Mouse (Mus musculus): Measurements from ENCODE around the gene Hs6st2. TPM values are rescaled to one million over a fixed set of nuclear protein-coding genes. Genes with fewer than 3 reads are reported as not detected.

Hs6st2 gene
- polyA plus RNA-seq, 1 experiment from 2014 or later = 26.8 TPM

GRCm38 (mm10) chrX:51343595-51343994 lies 338.1 kb downstream of the Hs6st2 start:
- H3K4me3 ChIP-seq (ENCODE audit: low read depth, low read length) = no peak overlapping the region
- H3K9ac ChIP-seq (ENCODE audit: low read depth, low read length) = no peak overlapping the region
- H3K27me3 ChIP-seq (replicated peaks; ENCODE audit: control insufficient read depth, insufficient read depth, low read length) = no peaks in the 10 kb centered on the region; the same call in 1 of the 2 replicates
- no peak for ATAC-seq (ENCODE audit: low read depth)
- H3K4me2 ChIP-seq (ENCODE audit: low read depth, low read length) = no peak overlapping the region
- 65% methylated on average over 3 of the region's 3 CpGs for WGBS
- H3K36me3 ChIP-seq (ENCODE audit: control insufficient read depth, insufficient read depth, low read length) = no peaks in the 10 kb centered on the region
- H3K27ac ChIP-seq (replicated peaks; ENCODE audit: low read depth, low read length) = no peak overlapping the region
- no peaks in the 10 kb centered on the region for H3K9me3 ChIP-seq (ENCODE audit: control insufficient read depth, low read length)
- no peaks in the 10 kb centered on the region for H3K4me1 ChIP-seq (ENCODE audit: control insufficient read depth, insufficient read depth, low read length)
- DNase-seq (ENCODE audit: low spot score) = no peak

Other genes starting within 250 kb of the Hs6st2 start
- gene Usp26, start 119.4 kb upstream of the Hs6st2 start, polyA plus RNA-seq (2014; fragmentation: Nextera tagmentation; extraction: Ambion mirVana) = not detected in 2 replicates